Mouse (Mus musculus): ENCODE measurements at regions not wholly inside any gene's neighbourhood (a gene's known extent, or its start where the extent isn't known, plus 50 kb on each side); places are given as distances from the start of the nearest gene placed in this dataset.

- peak; percentile 49 for ATAC-seq
Measured at GRCm38 (mm10) chr10:67729271-67729670, 180.5 kb upstream of the Ado start.

- ATAC-seq: no peak
Measured at GRCm38 (mm10) chr10:67727580-67727979, 178.8 kb upstream of the Ado start.

- no peak for ATAC-seq
Measured at GRCm38 (mm10) chr10:67726796-67727195, 178.0 kb upstream of the Ado start.

GRCm38 (mm10) chr10:67726351-67726750 is 177.6 kb upstream of the Ado start:
- no peak for ATAC-seq

GRCm38 (mm10) chr10:67721787-67722186 is 173.0 kb upstream of the Ado start:
- no peak for ATAC-seq

GRCm38 (mm10) chr10:67717506-67717905 is 168.8 kb upstream of the Ado start:
- ATAC-seq: peak; percentile 66

- no peak for ATAC-seq
Measured at GRCm38 (mm10) chr10:67715046-67715445, 166.3 kb upstream of the Ado start.

GRCm38 (mm10) chr10:67713098-67713497 is 164.3 kb upstream of the Ado start:
- ATAC-seq: no peak

GRCm38 (mm10) chr10:67712665-67713064 is 163.9 kb upstream of the Ado start:
- ATAC-seq: no peak

- no peak for ATAC-seq
Measured at GRCm38 (mm10) chr10:67711961-67712360, 163.2 kb upstream of the Ado start.

GRCm38 (mm10) chr10:67706436-67706835 is 157.7 kb upstream of the Ado start:
- ATAC-seq: no peak

- ATAC-seq: peak; percentile 32
Measured at GRCm38 (mm10) chr10:67702783-67703455, 154.2 kb upstream of the Ado start.

- peak; percentile 81 for ATAC-seq
Measured at GRCm38 (mm10) chr10:67697401-67698195, 148.8 kb upstream of the Ado start.

- peak; percentile 47 for ATAC-seq
Measured at GRCm38 (mm10) chr10:67695891-67696853, 147.4 kb upstream of the Ado start.

- ATAC-seq: no peak
Measured at GRCm38 (mm10) chr10:67694751-67695150, 146.0 kb upstream of the Ado start.

- no peak for ATAC-seq
Measured at GRCm38 (mm10) chr10:67693586-67693985, 144.8 kb upstream of the Ado start.

- no peak for ATAC-seq
Measured at GRCm38 (mm10) chr10:67689944-67690670, 141.4 kb upstream of the Ado start.

GRCm38 (mm10) chr10:67679382-67679781 is 130.6 kb upstream of the Ado start:
- no peak for ATAC-seq

- no peak for ATAC-seq
Measured at GRCm38 (mm10) chr10:67673450-67673849, 124.7 kb upstream of the Ado start.

- ATAC-seq: no peak
Measured at GRCm38 (mm10) chr10:67672281-67672680, 123.5 kb upstream of the Ado start.

- no peak for ATAC-seq
Measured at GRCm38 (mm10) chr10:67669066-67669465, 120.3 kb upstream of the Ado start.

GRCm38 (mm10) chr10:67663028-67663427 is 114.3 kb upstream of the Ado start:
- ATAC-seq: no peak
